ENCODE assay signal across 10 mouse cellular contexts in the genomic region with DNA sequence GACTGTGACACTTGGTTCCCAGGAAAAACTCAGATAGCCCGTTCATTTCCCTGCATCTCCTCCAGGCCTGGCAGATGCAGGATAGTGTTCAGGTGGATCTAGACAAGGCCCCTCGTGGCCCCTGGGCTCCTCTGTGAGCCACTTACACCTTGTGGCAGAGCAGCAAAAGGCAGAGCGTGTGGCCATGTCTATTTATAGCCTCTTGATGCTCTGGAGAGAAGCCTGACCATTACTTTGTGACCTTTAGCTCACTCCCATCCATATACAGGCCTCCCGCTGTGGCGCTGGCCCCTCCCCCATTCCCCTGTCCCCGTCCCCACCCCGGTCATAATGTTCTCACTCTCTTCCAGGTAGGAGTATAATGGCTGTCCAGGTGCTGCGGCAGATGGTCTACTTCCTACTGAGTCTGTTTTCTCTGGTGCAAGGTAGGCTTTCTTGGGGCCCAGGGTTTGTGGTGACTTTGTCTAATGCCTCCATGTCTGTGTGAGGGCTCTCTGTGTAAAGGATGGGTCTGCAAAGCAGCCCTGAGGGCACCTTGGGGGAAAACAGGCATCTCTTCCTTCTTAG. TPM values are rescaled to one million over a fixed set of nuclear protein-coding genes. Genes with fewer than 3 reads are reported as not detected.
DNase-seq lines count a peak whose midpoint lies in the region; ATAC-seq and TF ChIP-seq lines count a peak whose summit lies in the region.
"Had no signal": no experiment of that assay in that cellular context is flagged by ENCODE, and none has a peak within 500 bp of the region (broad histone marks: within the 10 kb centered on the region; RNA-seq: fewer than 3 reads in every experiment).

No protein-coding gene starts in this region.

- peaks cover 52% of the 10 kb centered on the region for H3K4me1 ChIP-seq in heart, embryonic 12.5 days (replicated peaks)
- peaks cover 53% of the 10 kb centered on the region for H3K4me1 ChIP-seq in neural tube, embryonic 12.5 days
- peaks cover 49% of the 10 kb centered on the region for H3K4me1 ChIP-seq in neural tube, embryonic 15.5 days
- peaks cover 14% of the 10 kb centered on the region for H3K4me1 ChIP-seq in intestine, embryonic 14.5 days (replicated peaks; ENCODE audit: control insufficient read depth, insufficient read depth, low read length)
- 0 out of 2 replicates have a peak, but pooled peaks cover 2% of the 10 kb centered on the region for H3K4me1 ChIP-seq in stomach, postnatal 0 days (replicated peaks; ENCODE audit: control insufficient read depth, insufficient read depth)

- DNase-seq in heart, postnatal 25 days (ENCODE audit: low spot score) = no peak
- DNase-seq in intestine, embryonic 14.5 days (ENCODE audit: low spot score) = no peak
- no peak for DNase-seq in stomach, postnatal 0 days (ENCODE audit: low spot score)
- no peak for DNase-seq in frontal cortex, postnatal 25 days (ENCODE audit: low spot score in 2 of 2)

- no peaks in the 10 kb centered on the region for H3K36me3 ChIP-seq in heart, embryonic 12.5 days
- H3K36me3 ChIP-seq in neural tube, embryonic 12.5 days = peaks cover 49% of the 10 kb centered on the region
- peaks cover 40% of the 10 kb centered on the region for H3K36me3 ChIP-seq in neural tube, embryonic 15.5 days
- H3K36me3 ChIP-seq in intestine, embryonic 14.5 days (ENCODE audit: control insufficient read depth, insufficient read depth, low read length) = no peaks in the 10 kb centered on the region
- peaks cover 3% of the 10 kb centered on the region; the same call in 1 of the 2 replicates for H3K36me3 ChIP-seq in stomach, postnatal 0 days (ENCODE audit: control insufficient read depth, insufficient read depth, low read length)

- 0 out of 2 replicates have a peak, but pooled peaks cover 4% of the 10 kb centered on the region for H3K9me3 ChIP-seq in heart, embryonic 12.5 days (replicated peaks)
- no peaks in the 10 kb centered on the region for H3K9me3 ChIP-seq in neural tube, embryonic 12.5 days
- H3K9me3 ChIP-seq in neural tube, embryonic 15.5 days (replicated peaks) = no peaks in the 10 kb centered on the region
- H3K9me3 ChIP-seq in intestine, embryonic 14.5 days (ENCODE audit: control insufficient read depth, low read length) = no peaks in the 10 kb centered on the region
- no peaks in the 10 kb centered on the region for H3K9me3 ChIP-seq in stomach, postnatal 0 days (ENCODE audit: control insufficient read depth, low read length)

- peak overlapping the region; percentile 18; the same call in 1 of the 2 replicates for H3K27ac ChIP-seq in heart, embryonic 12.5 days (ENCODE audit: poor library complexity, severe bottlenecking)
- H3K27ac ChIP-seq in neural tube, embryonic 12.5 days = no peak overlapping the region
- H3K27ac ChIP-seq in neural tube, embryonic 15.5 days (replicated peaks) = no peak overlapping the region
- no peak overlapping the region for H3K27ac ChIP-seq in intestine, embryonic 14.5 days (ENCODE audit: low read depth)
- H3K27ac ChIP-seq in stomach, postnatal 0 days (replicated peaks) = 0 out of 2 replicates have a peak overlapping the region, but pooled peaks have one; percentile 8

- no peak for TF ChIP-seq CTCF in stomach, postnatal 0 days (IDR thresholded peaks at IDR 0.05; ENCODE audit: low read depth)

- no peak overlapping the region for H3K4me3 ChIP-seq in heart, embryonic 12.5 days
- H3K4me3 ChIP-seq in neural tube, embryonic 12.5 days = no peak overlapping the region
- H3K4me3 ChIP-seq in neural tube, embryonic 15.5 days (replicated peaks) = no peak overlapping the region
- no peak overlapping the region for H3K4me3 ChIP-seq in intestine, embryonic 14.5 days (ENCODE audit: low read depth, low read length)
- H3K4me3 ChIP-seq in stomach, postnatal 0 days (ENCODE audit: low read depth, low read length) = no peak overlapping the region

- H3K27me3 ChIP-seq in heart, embryonic 12.5 days (replicated peaks) = no peaks in the 10 kb centered on the region
- H3K27me3 ChIP-seq in neural tube, embryonic 12.5 days (replicated peaks) = no peaks in the 10 kb centered on the region
- no peaks in the 10 kb centered on the region for H3K27me3 ChIP-seq in neural tube, embryonic 15.5 days (replicated peaks)
- H3K27me3 ChIP-seq in intestine, embryonic 14.5 days (replicated peaks; ENCODE audit: control insufficient read depth, insufficient read depth, low read length) = no peaks in the 10 kb centered on the region
- no peaks in the 10 kb centered on the region for H3K27me3 ChIP-seq in stomach, postnatal 0 days (ENCODE audit: control insufficient read depth, insufficient read depth, low read length)

- no peak for TF ChIP-seq EP300 in stomach, postnatal 0 days (optimal IDR thresholded peaks at IDR 0.05)

- intact Hi-C loops in heart, postnatal 25 days (cut with DNase I) = loop anchor here (5.0 kb wide), 1 partner anchor 75 kb away; no protein-coding TSS in a partner anchor

- peak overlapping the region; percentile 34 for H3K4me2 ChIP-seq in heart, embryonic 12.5 days
- peak overlapping the region; percentile 89; the same call in 1 of the 2 replicates for H3K4me2 ChIP-seq in neural tube, embryonic 12.5 days (replicated peaks)
- no peak overlapping the region for H3K4me2 ChIP-seq in neural tube, embryonic 15.5 days
- no peak overlapping the region for H3K4me2 ChIP-seq in intestine, embryonic 14.5 days (ENCODE audit: low read length)
- H3K4me2 ChIP-seq in stomach, postnatal 0 days (replicated peaks; ENCODE audit: low read depth) = no peak overlapping the region

- H3K9ac ChIP-seq in heart, embryonic 12.5 days = no peak overlapping the region
- H3K9ac ChIP-seq in neural tube, embryonic 12.5 days = no peak overlapping the region
- H3K9ac ChIP-seq in neural tube, embryonic 15.5 days (replicated peaks) = no peak overlapping the region
- H3K9ac ChIP-seq in intestine, embryonic 14.5 days (ENCODE audit: low read length) = no peak overlapping the region
- H3K9ac ChIP-seq in stomach, postnatal 0 days (ENCODE audit: low read length) = no peak overlapping the region

- peak; percentile 27 for ATAC-seq in heart, embryonic 12.5 days (ENCODE audit: insufficient number of reproducible peaks, low FRiP score)
- no peak for ATAC-seq in neural tube, embryonic 12.5 days (ENCODE audit: low FRiP score, low read depth)
- ATAC-seq in neural tube, embryonic 15.5 days (ENCODE audit: low FRiP score) = no peak
- ATAC-seq in intestine, embryonic 14.5 days (replicated peaks; ENCODE audit: low FRiP score, low TSS enrichment, low read depth) = peak; percentile 18; the same call in 1 of the 2 replicates
- no peak for ATAC-seq in stomach, postnatal 0 days (ENCODE audit: low FRiP score, low TSS enrichment)
- no peak for ATAC-seq in monocyte, adult 5-6 weeks (replicated peaks; ENCODE audit: insufficient number of reproducible peaks, low FRiP score, low TSS enrichment, poor library complexity, severe bottlenecking)

- 30% methylated on average over 8 of the region's 8 CpGs for WGBS in heart, embryonic 12.5 days
- WGBS in neural tube, embryonic 12.5 days = 53% methylated on average over 8 of the region's 8 CpGs
- WGBS in neural tube, embryonic 15.5 days = 48% methylated on average over 8 of the region's 8 CpGs
- 32% methylated on average over 8 of the region's 8 CpGs for WGBS in intestine, embryonic 14.5 days
- WGBS in stomach, postnatal 0 days = 41% methylated on average over 8 of the region's 8 CpGs

RNA-seq across cellular contexts. Expression of gene Adgrg3, which starts 15.3 kb away (rescaled TPM):
- 2.7 and 3.1 TPM in 2 replicates for polyA plus RNA-seq in heart, embryonic 12.5 days (2016; fragmentation: Nextera tagmentation; extraction: Ambion mirVana)
- total RNA-seq in heart, postnatal 25 days (2021) = 1 to 10 TPM in 1 of 2 experiments, under 1 TPM in 1; 0.70 to 1.3 TPM
- 2.4 and 2.6 TPM in 2 replicates for polyA plus RNA-seq in neural tube, embryonic 12.5 days (2016; fragmentation: Nextera tagmentation; extraction: Ambion mirVana)
- 0.95 and 4.7 TPM in 2 replicates for polyA plus RNA-seq in neural tube, embryonic 15.5 days (2015; fragmentation: Nextera tagmentation; extraction: Ambion mirVana)
- polyA plus RNA-seq in intestine, embryonic 14.5 days (2014; fragmentation: Nextera tagmentation; extraction: Ambion mirVana) = 3.2 and 3.6 TPM in 2 replicates
- 0.61 and 0.92 TPM in 2 replicates for polyA plus RNA-seq in stomach, postnatal 0 days (2015; fragmentation: Nextera tagmentation; extraction: Ambion mirVana)
- 2.9 to 15.5 TPM (median 10.1 TPM) in 3 replicates for total RNA-seq in monocyte, adult 5-6 weeks (2017)

RNA-seq across cellular contexts. Expression of gene Adgrg1, which starts 27.6 kb away (rescaled TPM):
- polyA plus RNA-seq in heart, embryonic 12.5 days (2016; fragmentation: Nextera tagmentation; extraction: Ambion mirVana) = 4.9 and 6.0 TPM in 2 replicates
- total RNA-seq in heart, postnatal 25 days (2021) = 10 to 100 TPM; 38.6 to 48.7 TPM
- polyA plus RNA-seq in neural tube, embryonic 12.5 days (2016; fragmentation: Nextera tagmentation; extraction: Ambion mirVana) = 177 and 208 TPM in 2 replicates
- polyA plus RNA-seq in neural tube, embryonic 15.5 days (2015; fragmentation: Nextera tagmentation; extraction: Ambion mirVana) = 80.9 and 96.9 TPM in 2 replicates
- polyA plus RNA-seq in intestine, embryonic 14.5 days (2014; fragmentation: Nextera tagmentation; extraction: Ambion mirVana) = 23.6 and 26.5 TPM in 2 replicates
- 42.4 and 50.9 TPM in 2 replicates for polyA plus RNA-seq in stomach, postnatal 0 days (2015; fragmentation: Nextera tagmentation; extraction: Ambion mirVana)
- 2.2 to 16.6 TPM (median 4.6 TPM) in 3 replicates for total RNA-seq in monocyte, adult 5-6 weeks (2017)

RNA-seq across cellular contexts. Expression of gene Drc7, which starts 52.7 kb away (rescaled TPM):
- not detected in 2 replicates for polyA plus RNA-seq in heart, embryonic 12.5 days (2016; fragmentation: Nextera tagmentation; extraction: Ambion mirVana)
- total RNA-seq in heart, postnatal 25 days (2021) = not detected
- polyA plus RNA-seq in neural tube, embryonic 12.5 days (2016; fragmentation: Nextera tagmentation; extraction: Ambion mirVana) = 0.09 and 0.13 TPM in 2 replicates
- 1.2 and 1.8 TPM in 2 replicates for polyA plus RNA-seq in neural tube, embryonic 15.5 days (2015; fragmentation: Nextera tagmentation; extraction: Ambion mirVana)
- not detected in 2 replicates for polyA plus RNA-seq in intestine, embryonic 14.5 days (2014; fragmentation: Nextera tagmentation; extraction: Ambion mirVana)
- polyA plus RNA-seq in stomach, postnatal 0 days (2015; fragmentation: Nextera tagmentation; extraction: Ambion mirVana) = 0.04 TPM in 1 of 2 replicates, not detected in the other
- not detected in 3 replicates for total RNA-seq in monocyte, adult 5-6 weeks (2017)
- total RNA-seq: adrenal gland, postnatal 36 days; gastrocnemius, adult 8-10 months had no signal

Comparison
In these comparisons a context has a peak if more than half of its experiments do, and no peak if none do; other contexts are left out.
1. H3K4me2 ChIP-seq: peak in heart, embryonic 12.5 days (single experiment) and neural tube, embryonic 12.5 days (single experiment); none in neural tube, embryonic 15.5 days (single experiment), intestine, embryonic 14.5 days (single experiment) and stomach, postnatal 0 days (single experiment).
2. ATAC-seq: peak in heart, embryonic 12.5 days (single experiment) and intestine, embryonic 14.5 days (single experiment); none in neural tube, embryonic 12.5 days (single experiment), neural tube, embryonic 15.5 days (single experiment), stomach, postnatal 0 days (single experiment) and monocyte, adult 5-6 weeks (single experiment).
3. H3K27ac ChIP-seq: peak in heart, embryonic 12.5 days (single experiment) and stomach, postnatal 0 days (single experiment); none in neural tube, embryonic 12.5 days (single experiment), neural tube, embryonic 15.5 days (single experiment) and intestine, embryonic 14.5 days (single experiment).